Mouse (Mus musculus) thymus, adult 2 months (tissue): ENCODE data around the gene Rab23.

Experiments used
- CTCF ChIP-seq: fragments of 200-500 bp; IDR thresholded peaks from 2 replicates; pipeline ENCODE4 v1.5.1; 2012; ENCODE audit warnings: mild to moderate bottlenecking, control low read depth, low read length, moderate library complexity, borderline replicate concordance; ENCODE audit not compliant: control insufficient read depth, poor library complexity, insufficient read depth; ENCODE audit errors: extremely low read depth
- POLR2A ChIP-seq: fragments of 200-500 bp; IDR thresholded peaks from 2 replicates; pipeline ENCODE4 v1.6.1; 2012; ENCODE audit warnings: mild to moderate bottlenecking, low read length, control low read depth, moderate library complexity; ENCODE audit not compliant: control insufficient read depth, poor library complexity, insufficient read depth; ENCODE audit errors: extremely low read depth

DNA sequence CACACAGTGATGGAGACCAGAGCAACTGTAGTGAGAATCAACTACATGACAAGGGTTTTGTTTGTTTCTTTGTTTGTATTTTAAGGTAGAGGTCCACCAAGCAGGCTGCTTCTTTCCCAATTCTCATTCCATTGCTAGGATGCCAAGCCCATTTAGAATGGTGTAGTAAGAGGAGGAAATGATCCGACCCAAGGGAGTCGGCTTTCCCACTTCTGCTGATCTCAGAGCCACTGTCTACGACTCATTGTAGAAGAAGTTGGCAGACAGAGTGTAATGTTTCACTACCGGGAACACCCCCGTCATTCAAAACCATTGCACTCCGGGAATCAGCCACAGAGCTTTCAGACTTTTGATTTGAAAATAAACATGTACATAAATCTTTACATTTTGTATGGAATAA is 4.8 kb downstream of the Rab23 start:
- TF ChIP-seq CTCF (no peak), POLR2A (no peak)
